Mouse (Mus musculus): ENCODE data around the gene Galnt16. TPM values are rescaled to one million over a fixed set of nuclear protein-coding genes. Genes with fewer than 3 reads are reported as not detected.

Galnt16 gene
- polyA plus RNA-seq, 1 experiment from 2014 or later: 5.2 TPM

DNA sequence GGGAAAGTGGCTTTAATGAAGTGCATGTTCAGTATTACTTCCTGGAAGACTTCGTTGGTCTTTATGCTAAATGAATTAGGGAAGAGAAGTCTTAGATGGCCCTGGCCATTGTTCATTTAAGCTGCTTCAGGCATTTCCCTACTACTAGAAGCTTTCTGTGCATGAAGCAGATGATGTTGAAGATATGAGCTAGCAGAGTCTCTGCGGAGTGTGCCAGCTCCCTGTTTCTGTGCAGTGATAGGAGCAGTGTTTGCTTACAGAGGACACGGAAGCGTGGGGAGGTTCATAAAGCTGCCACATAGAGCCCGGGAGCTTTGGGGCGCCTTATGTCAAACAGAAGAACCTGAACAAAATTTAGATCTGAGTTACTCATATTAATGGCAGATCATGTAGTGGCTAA lies 140.6 kb downstream of the Galnt16 start:
- H3K4me1 ChIP-seq: peaks cover 7% of the 10 kb centered on the region
- H3K4me3 ChIP-seq: no peak overlapping the region
- H3K9me3 ChIP-seq: no peaks in the 10 kb centered on the region
- 87% methylated on average over 6 of the region's 6 CpGs for WGBS
- peaks cover 8% of the 10 kb centered on the region for H3K36me3 ChIP-seq
- no peak for DNase-seq (ENCODE audit: low spot score)
- no peaks in the 10 kb centered on the region for H3K27me3 ChIP-seq (ENCODE audit: insufficient read depth, poor library complexity, severe bottlenecking)
- H3K27ac ChIP-seq: no peak overlapping the region

DNA sequence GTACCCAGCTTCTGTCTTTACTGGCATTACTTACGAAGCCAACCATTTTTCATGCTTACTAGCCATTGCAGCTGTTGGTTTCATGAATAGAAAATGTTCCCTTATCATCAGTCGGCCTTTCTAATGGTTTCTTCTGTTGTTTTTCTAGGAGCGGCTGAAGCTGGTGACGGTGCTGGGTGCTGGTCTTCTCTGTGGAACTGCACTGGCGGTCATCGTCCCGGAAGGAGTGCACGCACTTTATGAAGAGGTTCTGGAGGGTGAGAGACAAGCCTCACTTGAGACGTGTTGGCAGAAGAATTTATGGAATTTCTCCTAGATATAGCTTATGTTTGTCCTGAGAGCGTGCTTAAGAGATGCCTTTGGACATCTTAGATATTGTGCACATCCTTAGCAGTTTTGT lies 144.2 kb downstream of the Galnt16 start:
- H3K9me3 ChIP-seq: no peaks in the 10 kb centered on the region
- peaks cover 7% of the 10 kb centered on the region for H3K4me1 ChIP-seq
- DNase-seq (ENCODE audit: low spot score): no peak
- no peak overlapping the region for H3K27ac ChIP-seq
- 76% methylated on average over 10 of the region's 10 CpGs for WGBS
- no peaks in the 10 kb centered on the region for H3K27me3 ChIP-seq (ENCODE audit: insufficient read depth, poor library complexity, severe bottlenecking)
- no peak overlapping the region for H3K4me3 ChIP-seq
- peaks cover 21% of the 10 kb centered on the region for H3K36me3 ChIP-seq

DNA sequence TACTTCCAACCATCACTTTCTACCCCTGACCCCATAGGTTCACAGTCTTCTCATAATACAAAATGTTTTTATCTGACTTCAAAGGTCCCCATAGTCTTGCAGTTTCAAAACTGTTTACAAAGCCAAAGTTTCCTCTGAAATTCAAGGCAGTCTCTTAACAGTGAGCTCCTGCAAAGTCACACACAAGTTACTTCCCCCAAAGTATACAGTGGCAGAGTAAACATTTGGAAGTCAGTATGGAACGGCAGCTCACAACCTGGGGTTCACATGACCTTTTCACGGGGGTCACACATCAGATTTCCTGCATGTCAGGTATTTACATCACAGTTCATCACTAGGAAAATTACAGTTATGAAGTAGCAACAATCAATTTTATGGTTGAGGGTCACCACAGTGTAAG lies 145.9 kb downstream of the Galnt16 start:
- Histone ChIP-seq H3K4me3 (no peak overlapping the region), H3K27ac (no peak overlapping the region), H3K9me3 (no peaks in the 10 kb centered on the region), H3K27me3 (ENCODE audit: insufficient read depth, poor library complexity, severe bottlenecking) (no peaks in the 10 kb centered on the region), H3K36me3 (peaks cover 28% of the 10 kb centered on the region), H3K4me1 (peaks cover 7% of the 10 kb centered on the region)
- no peak for DNase-seq (ENCODE audit: low spot score)
- WGBS: 90% methylated on average over 2 of the region's 2 CpGs

- 79% methylated on average over 2 of the region's 2 CpGs for WGBS
- no peaks in the 10 kb centered on the region for H3K27me3 ChIP-seq (ENCODE audit: insufficient read depth, poor library complexity, severe bottlenecking)
- no peaks in the 10 kb centered on the region for H3K9me3 ChIP-seq
- H3K4me1 ChIP-seq: no peaks in the 10 kb centered on the region
- no peak overlapping the region for H3K27ac ChIP-seq
- H3K36me3 ChIP-seq: peaks cover 25% of the 10 kb centered on the region
- H3K4me3 ChIP-seq: no peak overlapping the region
- no peak for DNase-seq (ENCODE audit: low spot score)
These were observed 150.3 kb downstream of the Galnt16 start for GRCm38 (mm10) chr12:80668391-80668790.

DNA sequence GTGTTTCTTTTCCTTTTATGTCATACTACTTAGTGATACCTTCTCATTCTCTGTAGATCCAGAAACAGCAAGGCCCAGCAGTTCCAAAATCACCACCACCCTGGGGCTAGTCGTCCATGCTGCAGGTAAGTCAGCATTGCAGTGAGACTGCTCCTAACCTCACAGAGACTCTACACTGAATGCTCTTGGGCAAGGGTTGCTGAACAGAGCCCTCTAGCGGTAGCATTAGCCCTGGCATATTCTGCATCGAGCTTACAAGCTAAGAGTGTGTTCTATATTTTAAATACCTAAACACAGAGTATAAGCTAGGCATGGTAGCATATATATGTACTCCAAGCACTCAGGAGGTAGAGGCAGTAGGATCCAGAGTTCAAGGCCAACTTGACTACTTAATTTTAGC lies 155.1 kb downstream of the Galnt16 start:
- no peak for DNase-seq (ENCODE audit: low spot score)
- no peaks in the 10 kb centered on the region for H3K27me3 ChIP-seq (ENCODE audit: insufficient read depth, poor library complexity, severe bottlenecking)
- H3K9me3 ChIP-seq: no peaks in the 10 kb centered on the region
- H3K4me1 ChIP-seq: no peaks in the 10 kb centered on the region
- H3K4me3 ChIP-seq: no peak overlapping the region
- H3K27ac ChIP-seq: no peak overlapping the region
- peaks cover 41% of the 10 kb centered on the region for H3K36me3 ChIP-seq
- WGBS: 17% methylated on average over 3 of the region's 3 CpGs

Other genes with a start within 250 kb of the Galnt16 start
- 8.5 and 9.9 TPM in 2 replicates for gene Dcaf5, start 81.7 kb upstream of the Galnt16 start, polyA plus RNA-seq (2016; fragmentation: Nextera tagmentation; extraction: Ambion mirVana)
- 21.2 TPM in 2 replicates for gene Exd2, start 55.2 kb upstream of the Galnt16 start, polyA plus RNA-seq (2016; fragmentation: Nextera tagmentation; extraction: Ambion mirVana)
- 21.6 and 24.5 TPM in 2 replicates for gene Slc39a9, start 125.6 kb downstream of the Galnt16 start, polyA plus RNA-seq (2016; fragmentation: Nextera tagmentation; extraction: Ambion mirVana)
- 265 and 347 TPM in 2 replicates for gene Erh, start 126.1 kb downstream of the Galnt16 start, polyA plus RNA-seq (2016; fragmentation: Nextera tagmentation; extraction: Ambion mirVana)
- 0.38 and 0.63 TPM in 2 replicates for gene Plekhd1, start 174.3 kb downstream of the Galnt16 start, polyA plus RNA-seq (2016; fragmentation: Nextera tagmentation; extraction: Ambion mirVana)
- gene Ccdc177, start 242.4 kb downstream of the Galnt16 start, polyA plus RNA-seq (2016; fragmentation: Nextera tagmentation; extraction: Ambion mirVana): 0.03 TPM in 1 of 2 replicates, not detected in the other

Measured in heart, embryonic 10.5 days (tissue).